Mouse (Mus musculus): ENCODE results near the gene Hoxb2. TPM values are rescaled to one million over a fixed set of nuclear protein-coding genes. Genes with fewer than 3 reads are reported as not detected.

The Hoxb2 gene
- polyA plus RNA-seq, 1 experiment from 2014 or later, result 3.7 TPM

- no peaks in the 10 kb centered on the region for H3K36me3 ChIP-seq
- no peak overlapping the region for H3K9ac ChIP-seq
- peaks cover 15% of the 10 kb centered on the region for H3K4me1 ChIP-seq (replicated peaks)
- H3K4me3 ChIP-seq, result no peak overlapping the region
- 20% methylated on average over 6 of the region's 6 CpGs for WGBS
- H3K27me3 ChIP-seq, result peaks cover 96% of the 10 kb centered on the region
- no peak for ATAC-seq (replicated peaks; ENCODE audit: insufficient number of reproducible peaks, insufficient read depth, low FRiP score, low read depth)
- no peak overlapping the region for H3K27ac ChIP-seq
- no peak overlapping the region for H3K4me2 ChIP-seq
- H3K9me3 ChIP-seq (replicated peaks), result no peaks in the 10 kb centered on the region
Observed at GRCm38 (mm10) chr11:96337026-96337425, 13.3 kb upstream of the Hoxb2 start.

- Histone ChIP-seq H3K27ac (peak overlapping the region; percentile 60; the same call in 1 of the 2 replicates), H3K4me3 (no peak overlapping the region), H3K9me3 (replicated peaks) (no peaks in the 10 kb centered on the region), H3K36me3 (no peaks in the 10 kb centered on the region), H3K27me3 (peaks cover 96% of the 10 kb centered on the region), H3K9ac (no peak overlapping the region), H3K4me2 (peak overlapping the region; percentile 9; the same call in 1 of the 2 replicates), H3K4me1 (replicated peaks) (peaks cover 14% of the 10 kb centered on the region)
- ATAC-seq (replicated peaks; ENCODE audit: insufficient number of reproducible peaks, insufficient read depth, low FRiP score, low read depth), result no peak
- 42% methylated on average over 7 of the region's 7 CpGs for WGBS
Observed at GRCm38 (mm10) chr11:96338957-96339855, 11.1 kb upstream of the Hoxb2 start.

GRCm38 (mm10) chr11:96340698-96341365, 9.5 kb upstream of the Hoxb2 start:
- Histone ChIP-seq H3K27me3 (peaks cover 96% of the 10 kb centered on the region), H3K4me2 (peak overlapping the region; percentile 52), H3K9me3 (replicated peaks) (no peaks in the 10 kb centered on the region), H3K36me3 (no peaks in the 10 kb centered on the region), H3K27ac (peak overlapping the region; percentile 61), H3K4me1 (replicated peaks) (peaks cover 24% of the 10 kb centered on the region), H3K4me3 (peak overlapping the region; percentile 42), H3K9ac (peak overlapping the region; percentile 28; the same call in 1 of the 2 replicates)
- WGBS, result 2% methylated on average over 36 of the region's 36 CpGs
- ATAC-seq (replicated peaks; ENCODE audit: insufficient number of reproducible peaks, insufficient read depth, low FRiP score, low read depth), result no peak

GRCm38 (mm10) chr11:96341701-96342575, 8.4 kb upstream of the Hoxb2 start:
- peak overlapping the region; percentile 35 for H3K9ac ChIP-seq
- peak overlapping the region; percentile 61 for H3K27ac ChIP-seq
- H3K4me2 ChIP-seq, result peak overlapping the region; percentile 52
- H3K36me3 ChIP-seq, result no peaks in the 10 kb centered on the region
- peak overlapping the region; percentile 42 for H3K4me3 ChIP-seq
- 2% methylated on average over 40 of the region's 40 CpGs for WGBS
- ATAC-seq (replicated peaks; ENCODE audit: insufficient number of reproducible peaks, insufficient read depth, low FRiP score, low read depth), result no peak
- no peaks in the 10 kb centered on the region for H3K9me3 ChIP-seq (replicated peaks)
- H3K27me3 ChIP-seq, result peaks cover 96% of the 10 kb centered on the region
- H3K4me1 ChIP-seq (replicated peaks), result peaks cover 29% of the 10 kb centered on the region

- peak overlapping the region; percentile 42; the same call in 1 of the 2 replicates for H3K4me3 ChIP-seq
- no peaks in the 10 kb centered on the region for H3K9me3 ChIP-seq (replicated peaks)
- H3K9ac ChIP-seq, result no peak overlapping the region
- peak overlapping the region; percentile 52 for H3K4me2 ChIP-seq
- H3K36me3 ChIP-seq, result no peaks in the 10 kb centered on the region
- H3K27me3 ChIP-seq, result peaks cover 94% of the 10 kb centered on the region
- H3K27ac ChIP-seq, result no peak overlapping the region
- 13% methylated on average over 4 of the region's 4 CpGs for WGBS
- peaks cover 29% of the 10 kb centered on the region for H3K4me1 ChIP-seq (replicated peaks)
- no peak for ATAC-seq (replicated peaks; ENCODE audit: insufficient number of reproducible peaks, insufficient read depth, low FRiP score, low read depth)
Observed at GRCm38 (mm10) chr11:96342576-96342930, 7.8 kb upstream of the Hoxb2 start.

- Histone ChIP-seq H3K36me3 (no peaks in the 10 kb centered on the region), H3K9me3 (replicated peaks) (no peaks in the 10 kb centered on the region), H3K27me3 (peaks cover 92% of the 10 kb centered on the region), H3K4me1 (replicated peaks) (peaks cover 29% of the 10 kb centered on the region), H3K9ac (no peak overlapping the region), H3K4me3 (no peak overlapping the region), H3K4me2 (no peak overlapping the region), H3K27ac (no peak overlapping the region)
- 61% methylated on average over 2 of the region's 2 CpGs for WGBS
- ATAC-seq (replicated peaks; ENCODE audit: insufficient number of reproducible peaks, insufficient read depth, low FRiP score, low read depth), result no peak
Observed at GRCm38 (mm10) chr11:96343206-96343745, 7.0 kb upstream of the Hoxb2 start.

GRCm38 (mm10) chr11:96344061-96344877, 6.1 kb upstream of the Hoxb2 start:
- 21% methylated on average over 40 of the region's 40 CpGs for WGBS
- peak overlapping the region; percentile 3; the same call in 1 of the 2 replicates for H3K4me3 ChIP-seq
- H3K9me3 ChIP-seq (replicated peaks), result no peaks in the 10 kb centered on the region
- H3K4me1 ChIP-seq (replicated peaks), result peaks cover 29% of the 10 kb centered on the region
- no peaks in the 10 kb centered on the region for H3K36me3 ChIP-seq
- H3K27ac ChIP-seq, result peak overlapping the region; percentile 37; the same call in 1 of the 2 replicates
- H3K27me3 ChIP-seq, result peaks cover 92% of the 10 kb centered on the region
- peak overlapping the region; percentile 67; the same call in 1 of the 2 replicates for H3K4me2 ChIP-seq
- ATAC-seq (replicated peaks; ENCODE audit: insufficient number of reproducible peaks, insufficient read depth, low FRiP score, low read depth), result no peak
- no peak overlapping the region for H3K9ac ChIP-seq

GRCm38 (mm10) chr11:96344878-96345159, 5.5 kb upstream of the Hoxb2 start:
- Histone ChIP-seq H3K4me1 (replicated peaks) (peaks cover 29% of the 10 kb centered on the region), H3K27ac (no peak overlapping the region), H3K4me2 (peak overlapping the region; percentile 67), H3K36me3 (no peaks in the 10 kb centered on the region), H3K9me3 (replicated peaks) (no peaks in the 10 kb centered on the region), H3K27me3 (peaks cover 92% of the 10 kb centered on the region), H3K9ac (no peak overlapping the region), H3K4me3 (peak overlapping the region; percentile 44; the same call in 1 of the 2 replicates)
- 35% methylated on average over 6 of the region's 6 CpGs for WGBS
- no peak for ATAC-seq (replicated peaks; ENCODE audit: insufficient number of reproducible peaks, insufficient read depth, low FRiP score, low read depth)

- WGBS, result 6% methylated on average over 37 of the region's 56 CpGs
- no peaks in the 10 kb centered on the region for H3K9me3 ChIP-seq (replicated peaks)
- H3K4me2 ChIP-seq, result peak overlapping the region; percentile 67
- H3K4me3 ChIP-seq, result peak overlapping the region; percentile 44
- ATAC-seq (replicated peaks; ENCODE audit: insufficient number of reproducible peaks, insufficient read depth, low FRiP score, low read depth), result no peak; the same call in 1 of the 2 replicates
- H3K36me3 ChIP-seq, result no peaks in the 10 kb centered on the region
- H3K27me3 ChIP-seq, result peaks cover 92% of the 10 kb centered on the region
- peaks cover 32% of the 10 kb centered on the region for H3K4me1 ChIP-seq (replicated peaks)
- peak overlapping the region; percentile 28; the same call in 1 of the 2 replicates for H3K27ac ChIP-seq
- peak overlapping the region; percentile 18 for H3K9ac ChIP-seq
Observed at GRCm38 (mm10) chr11:96345220-96345892, 5.0 kb upstream of the Hoxb2 start.
